Mouse (Mus musculus) thymus, postnatal 36 days (tissue): Measurements from ENCODE around the gene Art5.
"Not testable (repeated sequence)": the region's sequence is repeated elsewhere in the genome, so short reads cannot be mapped to it uniquely, and the experiment has no call there.

Experiments used
- DNase-seq, 2 experiments: peaks; one replicate each; pipeline ENCODE4 v3.0.0; 2022; ENCODE audit warnings: mixed read lengths in 2 of 2

Gene Art5

DNA sequence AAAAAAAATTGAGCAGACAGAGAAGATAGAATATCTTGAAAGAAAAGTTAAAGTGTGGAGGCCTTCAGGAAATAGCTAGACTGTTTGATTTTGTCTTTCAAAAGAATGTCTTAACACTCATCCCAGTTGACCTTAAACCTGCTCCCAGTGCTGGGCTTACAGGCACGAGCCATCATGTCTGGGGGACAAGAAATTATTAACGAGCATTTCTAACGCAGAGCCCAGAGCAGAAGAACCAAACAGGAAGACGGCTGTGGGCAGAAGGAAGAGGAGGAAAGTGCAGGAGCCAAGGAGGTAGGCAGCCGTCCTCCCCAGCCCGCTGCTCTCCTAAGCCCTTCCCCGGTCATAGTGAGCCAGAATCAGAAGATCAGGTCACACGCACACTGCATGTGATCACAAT, 29.0 kb downstream of the Art5 start:
- DNase-seq, result no peak

DNA sequence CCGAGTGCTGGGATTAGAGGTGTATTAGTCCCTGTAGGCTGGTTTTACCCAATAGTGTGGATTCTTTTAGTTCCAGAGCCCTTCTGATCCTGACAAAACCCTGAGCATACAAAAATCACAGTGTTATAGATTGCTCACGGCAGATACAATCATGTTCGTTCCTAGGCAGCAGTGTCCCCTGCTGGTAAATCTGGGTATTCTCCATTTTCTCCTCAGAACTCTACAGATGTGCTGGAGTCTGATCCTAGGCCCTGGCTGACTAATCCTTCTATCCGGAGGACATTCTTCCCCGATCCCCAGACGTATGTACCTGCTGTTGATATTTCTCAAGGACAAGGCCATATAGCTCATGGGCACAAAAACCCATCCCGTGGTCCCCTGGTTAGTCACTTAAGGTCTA, 30.8 kb downstream of the Art5 start:
- no peak for DNase-seq

DNA sequence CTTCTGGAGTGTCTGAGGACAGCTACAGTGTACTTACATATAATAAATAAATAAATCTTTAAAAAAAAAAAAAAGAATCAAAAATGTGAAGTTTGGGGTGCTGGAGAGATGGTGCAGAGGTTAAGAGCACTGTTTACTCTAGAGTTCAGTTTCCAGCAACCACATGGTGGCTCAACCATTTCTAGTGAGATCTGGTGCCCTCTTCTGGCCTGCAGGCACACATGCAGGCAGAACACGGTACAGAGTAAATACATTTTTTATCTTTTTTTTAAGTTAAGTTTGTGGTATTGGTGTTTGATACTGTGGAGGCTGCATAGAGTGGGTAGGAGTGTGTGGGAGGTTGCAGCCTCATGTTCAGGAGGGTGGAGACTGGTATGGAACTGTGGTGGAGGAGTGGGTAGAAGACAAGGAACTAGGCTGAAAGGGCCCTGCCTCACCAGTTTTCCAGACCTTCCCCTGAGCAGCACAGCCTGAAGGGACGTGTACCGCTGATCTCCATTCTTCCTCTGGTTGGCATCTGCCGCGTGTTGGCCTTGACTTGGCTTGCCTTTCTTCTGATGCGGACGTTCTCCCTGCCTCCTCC, 32.5 kb downstream of the Art5 start:
- DNase-seq, result peak in 1 of 2 experiments; percentile 29

- DNase-seq, result no peak
Measured at GRCm38 (mm10) chr7:102066363-102066762, 42.9 kb downstream of the Art5 start.

DNA sequence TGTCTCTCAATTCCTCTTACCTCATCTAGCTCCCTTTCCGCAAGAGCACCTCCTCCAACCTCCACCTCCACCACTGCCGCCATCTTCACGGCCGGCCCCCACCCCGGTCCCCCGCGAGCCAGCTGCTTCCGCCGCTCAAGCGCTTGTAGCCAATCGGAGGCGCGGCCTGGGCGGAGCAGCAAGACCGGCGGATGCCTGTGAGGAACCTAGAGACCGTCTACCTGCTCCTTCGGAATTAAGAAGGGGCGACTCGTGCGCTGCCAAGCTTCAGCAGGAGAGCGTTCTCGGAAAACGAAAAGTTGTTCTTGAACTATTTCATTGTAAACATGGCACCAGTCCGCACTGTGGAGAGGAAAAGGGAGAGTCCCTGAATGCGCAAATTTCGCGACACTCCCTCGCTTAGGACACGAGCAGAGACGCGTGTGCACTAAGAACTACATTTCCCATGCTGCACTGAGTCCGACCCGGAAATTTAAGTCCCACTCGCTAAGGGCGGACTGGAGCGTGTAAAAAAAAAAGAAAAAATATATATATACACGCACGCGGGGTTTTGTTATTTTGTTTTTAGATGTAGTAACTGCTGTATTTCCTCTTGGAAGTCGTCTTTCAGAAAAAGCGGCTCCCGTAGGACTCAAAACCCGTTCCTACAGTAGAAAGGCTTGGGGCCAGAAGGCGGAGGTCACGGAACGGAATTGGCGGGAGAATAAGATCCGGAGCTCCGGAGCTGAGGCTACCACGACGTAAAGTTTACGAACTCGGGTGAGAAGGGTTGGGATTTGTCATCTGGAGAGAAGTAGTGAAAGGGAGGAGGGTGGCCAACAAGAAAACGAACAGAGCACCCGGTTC, 44.0 kb downstream of the Art5 start, which contains the start of the genes Rnf121, Xndc1 and Xntrpc:
Gene Rnf121 (minus strand): TSS at position 424 of the 846 bp plus-strand sequence.
Gene Xndc1 (plus strand): TSS at position 466 of the 846 bp plus-strand sequence.
Gene Xntrpc (plus strand): TSS at position 668 of the 846 bp plus-strand sequence.
- peak; percentile 90 to 92 for DNase-seq

DNA sequence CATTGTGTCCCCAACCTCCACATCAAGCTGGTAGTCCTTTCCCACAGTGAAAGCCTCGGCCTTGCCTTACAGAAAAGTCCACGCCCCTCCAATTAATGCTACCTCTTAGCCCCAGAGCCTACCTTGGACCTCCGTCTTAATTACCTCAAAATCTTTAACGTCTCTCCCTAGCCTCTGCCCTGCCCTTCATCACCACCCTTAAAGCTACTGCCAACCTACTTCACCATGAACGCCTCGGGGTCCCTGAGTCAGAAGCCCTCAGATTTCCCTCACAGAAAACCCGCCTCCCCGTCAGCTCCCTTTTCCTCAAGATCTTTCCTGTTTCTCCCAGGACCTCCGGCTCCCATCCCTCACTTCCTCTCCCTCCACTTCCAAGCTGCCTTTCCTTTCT, 44.6 kb downstream of the Art5 start:
- DNase-seq, result no peak

GRCm38 (mm10) chr7:102063891-102064290, 45.4 kb downstream of the Art5 start:
- no peak for DNase-seq

GRCm38 (mm10) chr7:102062203-102062602, 47.1 kb downstream of the Art5 start:
- no peak for DNase-seq

GRCm38 (mm10) chr7:102061353-102061752, 47.9 kb downstream of the Art5 start:
- DNase-seq, result no peak

DNA sequence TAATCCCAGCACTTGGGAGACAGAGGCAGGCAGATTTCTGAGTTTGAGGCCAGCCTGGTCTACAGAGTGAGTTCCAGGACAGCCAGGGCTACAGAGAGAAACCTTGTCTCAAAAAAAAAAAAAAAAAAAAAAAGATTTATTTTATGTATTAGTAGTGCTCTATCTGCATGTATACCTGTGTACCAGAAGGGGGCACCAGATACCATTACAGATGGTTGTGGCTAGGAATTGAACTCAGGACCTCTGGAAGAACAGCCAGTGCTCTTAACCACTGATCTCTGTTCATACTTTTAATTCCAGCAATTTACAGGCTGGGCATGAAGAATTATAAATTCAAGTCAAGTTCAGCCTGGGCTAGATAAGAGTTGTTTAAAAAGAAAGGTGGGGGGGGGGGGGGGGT, 60.8 kb downstream of the Art5 start:
- DNase-seq, result not testable (repeated sequence)
